Mouse (Mus musculus) liver, embryonic 14.5 days (tissue): ENCODE measurements around the gene Fam19a4. TPM values are rescaled to one million over a fixed set of nuclear protein-coding genes. Genes with fewer than 3 reads are reported as not detected.

Source experiments
- ATAC-seq: fragments of 200-750 bp; cut with Nextera tagmentation; 2 replicates; pipeline ENCODE4 v1.8.0; 2017; ENCODE audit warnings: moderate number of reproducible peaks, mild to moderate bottlenecking, moderate library complexity; ENCODE audit not compliant: insufficient read depth
- DNase-seq, 3 experiments: peaks; one replicate each; pipeline ENCODE4 v3.0.0-alpha.2; 2012 to 2013; ENCODE audit warnings: low read depth in 3 of 3, low spot score in 3 of 3
- H3K27ac ChIP-seq: fragments of 300-500 bp; sonication (generic); 2 replicates; pipeline ENCODE4 v1.5.1; 2014; ENCODE audit warnings: moderate library complexity, mild to moderate bottlenecking, control low read depth, inconsistent platforms
- H3K27me3 ChIP-seq: fragments of 300-500 bp; sonication (generic); 2 replicates; pipeline ENCODE4 v1.6.1; 2014; ENCODE audit warnings: mild to moderate bottlenecking, low read length, moderate library complexity; ENCODE audit not compliant: control insufficient read depth, insufficient read depth
- H3K36me3 ChIP-seq: fragments of 300-500 bp; sonication (generic); replicated peaks from 2 replicates; pipeline ENCODE4 v1.6.1; 2014; ENCODE audit warnings: low read depth; ENCODE audit not compliant: control insufficient read depth, insufficient read depth
- H3K4me1 ChIP-seq, 2 experiments: fragments of 200-500 bp in 1 of 2; fragments of 300-500 bp in 1 of 2; sonication (generic) in 1 of 2; replicated peaks; 2 replicates each; pipeline ENCODE4 v1.6.1; 2012 to 2014; ENCODE audit warnings: antibody characterized with exemption in 1 of 2, inconsistent platforms in 1 of 2, low read length in 1 of 2; ENCODE audit not compliant: control insufficient read depth in 2 of 2, insufficient read depth in 2 of 2
- H3K4me2 ChIP-seq: fragments of 300-500 bp; sonication (generic); 2 replicates; pipeline ENCODE4 v1.6.1; 2014; ENCODE audit warnings: low read depth, mild to moderate bottlenecking, control low read depth, moderate library complexity
- H3K4me3 ChIP-seq, 2 experiments: fragments of 200-500 bp in 1 of 2; fragments of 300-500 bp in 1 of 2; sonication (generic) in 1 of 2; 2 replicates each; pipeline ENCODE4 v1.5.1; 2012 to 2014; ENCODE audit warnings: low read depth in 2 of 2, low read length in 2 of 2, mild to moderate bottlenecking in 2 of 2, control low read depth in 1 of 2, inconsistent platforms in 1 of 2, moderate library complexity in 1 of 2; ENCODE audit not compliant: insufficient read depth in 1 of 2
- H3K9ac ChIP-seq: fragments of 300-500 bp; sonication (generic); replicated peaks from 2 replicates; pipeline ENCODE4 v1.6.1; 2014; ENCODE audit warnings: mild to moderate bottlenecking, control low read depth, moderate library complexity
- H3K9me3 ChIP-seq: fragments of 300-500 bp; sonication (generic); 2 replicates; pipeline ENCODE4 v1.6.1; 2016; ENCODE audit warnings: low read length, mixed read lengths; ENCODE audit not compliant: control insufficient read depth
- CTCF ChIP-seq: IDR thresholded peaks from 2 replicates; pipeline ENCODE4 v1.5.1; 2016; ENCODE audit warnings: antibody characterized with exemption, low read depth, control low read depth
- EP300 ChIP-seq: IDR thresholded peaks from 2 replicates; pipeline ENCODE4 v1.6.1; 2016; ENCODE audit warnings: antibody characterized with exemption, low read depth
- WGBS: fragments of 180-500 bp; shearing (Covaris S2); extraction: QIAGEN DNeasy Blood & Tissue Kit; methylation state at CpG from one replicate; pipeline ENCODE4 v1.1.7; 2014; ENCODE audit not compliant: insufficient replicate concordance; 5-methylcytosine and 5-hydroxymethylcytosine counted together
- polyA plus RNA-seq, 2 experiments: library from polyadenylated mRNA; depleted of rRNA in 1 of 2; stranded (reverse) in 1 of 2; unstranded in 1 of 2; fragments of >200 nt; fragmentation: Nextera tagmentation in 1 of 2; extraction: Ambion mirVana in 1 of 2; gene quantifications; 2 replicates each; pipeline versions ENCODE4 v1.2.1 to v1.2.3; 2012 to 2014

Fam19a4 gene
- polyA plus RNA-seq, 2 experiments: 0.04 TPM; not detected in 1

DNA sequence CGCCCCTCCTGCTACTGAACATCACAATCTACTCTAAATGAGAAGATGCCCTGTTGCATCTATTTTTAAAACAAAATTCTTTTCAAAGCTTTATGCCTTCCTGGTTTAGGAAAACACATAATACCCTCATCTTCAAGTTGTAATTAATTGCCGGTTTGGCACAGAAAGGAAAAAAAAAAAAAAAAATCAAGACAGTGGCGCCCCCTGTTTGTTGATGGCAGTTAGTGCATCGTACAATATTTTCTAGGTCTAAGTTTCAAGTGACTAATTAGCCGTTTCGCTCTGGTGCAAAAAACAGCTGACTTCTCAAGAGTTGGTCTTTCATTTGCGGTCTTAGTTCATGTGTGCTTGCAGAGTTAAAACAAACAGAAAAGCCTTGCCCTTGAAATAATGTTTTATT, 207.1 kb downstream of the Fam19a4 start:
- TF ChIP-seq EP300: no peak
- TF ChIP-seq CTCF: no peak
- 54% methylated on average over 7 of the region's 7 CpGs for WGBS
- Histone ChIP-seq H3K36me3 (no peaks in the 10 kb centered on the region), H3K9me3 (no peaks in the 10 kb centered on the region), H3K27ac (no peak overlapping the region), H3K27me3 (no peaks in the 10 kb centered on the region), H3K4me2 (no peak overlapping the region), H3K9ac (no peak overlapping the region), H3K4me3 (no peak overlapping the region), H3K4me1 (no peaks in the 10 kb centered on the region)
- DNase-seq (no peak), ATAC-seq (no peak)

DNA sequence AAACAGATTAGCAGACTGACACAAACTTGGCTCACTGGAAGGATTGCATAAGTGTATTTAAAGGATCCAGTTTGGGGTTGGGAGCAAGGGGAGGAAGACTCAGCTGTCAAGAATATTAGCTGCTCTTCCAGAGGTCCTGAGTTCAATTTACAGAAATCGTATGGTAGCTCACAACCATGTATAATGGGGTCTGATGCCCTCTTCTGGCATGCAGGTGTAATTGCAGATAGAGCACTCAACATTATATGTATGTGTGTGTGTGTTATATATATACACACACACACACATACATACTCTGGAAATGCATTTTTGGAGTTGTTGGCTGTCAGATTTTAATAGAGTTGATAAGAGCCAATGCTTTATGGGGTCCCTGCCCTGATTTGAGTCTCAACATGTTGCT, 216.3 kb downstream of the Fam19a4 start:
- no peak overlapping the region for H3K4me3 ChIP-seq
- peak; percentile 35; the same call in 1 of the 2 replicates for TF ChIP-seq CTCF
- TF ChIP-seq EP300: no peak
- H3K4me2 ChIP-seq: no peak overlapping the region
- H3K27me3 ChIP-seq: no peaks in the 10 kb centered on the region
- 30% methylated on average over 1 of the region's 1 CpGs for WGBS
- no peak overlapping the region for H3K27ac ChIP-seq
- no peaks in the 10 kb centered on the region for H3K9me3 ChIP-seq
- H3K4me1 ChIP-seq: no peaks in the 10 kb centered on the region
- H3K9ac ChIP-seq: no peak overlapping the region
- DNase-seq: no peak
- no peaks in the 10 kb centered on the region for H3K36me3 ChIP-seq
- no peak for ATAC-seq

DNA sequence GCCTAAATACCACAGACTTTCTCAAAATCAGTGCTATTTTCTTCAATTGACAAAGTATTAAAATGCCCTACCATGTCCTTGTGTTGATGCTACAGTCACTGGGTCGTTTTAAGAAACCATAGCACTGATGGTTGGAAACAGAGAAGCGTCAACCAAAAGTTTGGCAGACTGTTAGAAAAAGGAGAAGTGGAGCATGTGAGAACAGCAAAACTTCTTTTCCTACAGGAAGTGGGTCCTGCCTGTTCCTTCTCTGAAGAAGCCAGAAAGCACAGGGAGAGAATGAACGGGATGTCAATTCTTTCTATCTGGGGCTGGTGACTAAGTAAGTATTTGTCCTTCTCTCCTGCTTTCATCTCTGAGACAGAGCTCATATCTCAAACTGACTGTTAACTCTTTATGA, 219.6 kb downstream of the Fam19a4 start:
- H3K4me3 ChIP-seq: no peak overlapping the region
- H3K36me3 ChIP-seq: no peaks in the 10 kb centered on the region
- H3K27me3 ChIP-seq: no peaks in the 10 kb centered on the region
- H3K4me2 ChIP-seq: no peak overlapping the region
- no peaks in the 10 kb centered on the region for H3K9me3 ChIP-seq
- WGBS: 10% methylated on average over 3 of the region's 3 CpGs
- TF ChIP-seq CTCF (no peak), EP300 (no peak)
- ATAC-seq (no peak), DNase-seq (no peak)
- no peak overlapping the region for H3K9ac ChIP-seq
- no peaks in the 10 kb centered on the region for H3K4me1 ChIP-seq
- no peak overlapping the region for H3K27ac ChIP-seq

DNA sequence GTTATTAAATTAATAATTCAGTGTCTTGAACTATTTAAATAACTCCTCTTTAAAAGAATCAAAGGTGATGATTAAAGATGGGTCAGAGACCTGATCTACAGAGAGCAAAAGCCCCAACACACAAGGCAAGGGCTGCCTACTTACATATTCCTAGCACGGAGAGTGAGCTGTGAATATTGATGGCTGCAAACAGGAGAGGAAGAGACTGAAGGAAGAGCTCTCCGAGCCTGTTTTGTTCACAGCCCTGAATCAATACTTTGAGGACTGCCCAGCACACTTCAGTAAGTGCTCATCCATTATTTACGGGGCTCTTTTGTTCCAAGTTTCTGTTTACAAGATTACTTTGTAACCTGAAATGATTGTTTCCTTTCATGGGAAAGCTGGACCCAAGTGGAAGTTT, 233.6 kb downstream of the Fam19a4 start:
- no peak overlapping the region for H3K9ac ChIP-seq
- H3K9me3 ChIP-seq: no peaks in the 10 kb centered on the region
- no peak overlapping the region for H3K27ac ChIP-seq
- H3K4me2 ChIP-seq: no peak overlapping the region
- TF ChIP-seq EP300: no peak
- no peak for TF ChIP-seq CTCF
- H3K27me3 ChIP-seq: no peaks in the 10 kb centered on the region
- DNase-seq (no peak), ATAC-seq (no peak)
- H3K4me1 ChIP-seq: no peaks in the 10 kb centered on the region
- no peak overlapping the region for H3K4me3 ChIP-seq
- no peaks in the 10 kb centered on the region for H3K36me3 ChIP-seq
- WGBS: 36% methylated on average over 3 of the region's 3 CpGs

DNA sequence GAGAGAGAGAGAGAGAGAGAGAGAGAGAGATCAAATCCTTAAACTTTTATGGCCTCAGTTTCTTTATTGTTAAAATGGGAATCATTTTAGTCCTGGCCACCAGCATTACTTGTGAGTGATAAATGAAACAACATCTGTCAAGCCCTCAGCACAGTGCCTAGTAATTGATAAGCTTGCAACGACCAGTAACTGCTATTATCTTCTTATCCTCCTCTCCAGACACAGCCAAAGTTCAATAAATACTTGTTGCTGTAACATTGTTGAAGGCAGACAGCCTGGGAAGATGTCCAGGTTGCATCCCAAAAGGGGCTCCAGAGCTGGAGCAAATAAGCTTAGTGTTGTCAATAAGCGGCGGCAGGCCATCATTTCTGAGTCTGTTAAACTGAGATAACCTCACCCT, 257.2 kb downstream of the Fam19a4 start:
- H3K27me3 ChIP-seq: no peaks in the 10 kb centered on the region
- 23% methylated on average over 3 of the region's 3 CpGs for WGBS
- H3K9me3 ChIP-seq: no peaks in the 10 kb centered on the region
- H3K36me3 ChIP-seq: no peaks in the 10 kb centered on the region
- H3K4me1 ChIP-seq: no peaks in the 10 kb centered on the region; a peak in 1 of 4 replicates
- TF ChIP-seq CTCF: no peak
- peak; percentile 60 for TF ChIP-seq EP300
- H3K4me3 ChIP-seq: no peak overlapping the region
- no peak overlapping the region for H3K27ac ChIP-seq
- DNase-seq (no peak), ATAC-seq (peak; percentile 70; the same call in 1 of the 2 replicates)
- H3K9ac ChIP-seq: no peak overlapping the region
- H3K4me2 ChIP-seq: no peak overlapping the region
